Mouse (Mus musculus) cerebellum, adult 11 months (tissue): ENCODE measurements around the gene Setdb1.
A peak's percentile ranks its signal among the peaks of the same experiment; 100 is the strongest.

Experiments used
- DNase-seq: peaks from one replicate; pipeline ENCODE4 v3.0.0; 2022

Gene Setdb1

GRCm38 (mm10) chr3:95318548-95318947, 38.5 kb downstream of the Setdb1 start:
- DNase-seq = no peak

- peak; percentile 52 for DNase-seq
Observed at GRCm38 (mm10) chr3:95317414-95318080, 39.5 kb downstream of the Setdb1 start.

GRCm38 (mm10) chr3:95315844-95316550, 41.0 kb downstream of the Setdb1 start:
- no peak for DNase-seq

GRCm38 (mm10) chr3:95315094-95315843, 41.7 kb downstream of the Setdb1 start:
- peak; percentile 57 for DNase-seq

- no peak for DNase-seq
Observed at GRCm38 (mm10) chr3:95314486-95315093, 42.4 kb downstream of the Setdb1 start, which contains the start of gene Cers2. Cers2 (plus strand) TSS chr3:95314791.

- DNase-seq = no peak
Observed at GRCm38 (mm10) chr3:95314075-95314474, 42.9 kb downstream of the Setdb1 start.

- no peak for DNase-seq
Observed at GRCm38 (mm10) chr3:95313476-95313875, 43.5 kb downstream of the Setdb1 start.

GRCm38 (mm10) chr3:95312623-95313022, 44.4 kb downstream of the Setdb1 start:
- no peak for DNase-seq

GRCm38 (mm10) chr3:95310968-95311882, 45.8 kb downstream of the Setdb1 start:
- DNase-seq = peak; percentile 64

- no peak for DNase-seq
Observed at GRCm38 (mm10) chr3:95310496-95310895, 46.5 kb downstream of the Setdb1 start.

- DNase-seq = no peak
Observed at GRCm38 (mm10) chr3:95307100-95307499, 49.9 kb downstream of the Setdb1 start, which contains the start of gene Anxa9. Anxa9 (minus strand) TSS chr3:95307176.

GRCm38 (mm10) chr3:95306244-95306643, 50.8 kb downstream of the Setdb1 start:
- DNase-seq = no peak

GRCm38 (mm10) chr3:95301204-95301796, 55.7 kb downstream of the Setdb1 start:
- DNase-seq = no peak

- DNase-seq = no peak
Observed at GRCm38 (mm10) chr3:95298018-95298417, 59.0 kb downstream of the Setdb1 start.

- no peak for DNase-seq
Observed at GRCm38 (mm10) chr3:95296103-95296469, 60.9 kb downstream of the Setdb1 start.

GRCm38 (mm10) chr3:95295321-95296102, 61.5 kb downstream of the Setdb1 start:
- DNase-seq = no peak

GRCm38 (mm10) chr3:95294718-95295117, 62.3 kb downstream of the Setdb1 start:
- no peak for DNase-seq

GRCm38 (mm10) chr3:95294316-95294715, 62.7 kb downstream of the Setdb1 start:
- no peak for DNase-seq

- no peak for DNase-seq
Observed at GRCm38 (mm10) chr3:95293537-95293936, 63.5 kb downstream of the Setdb1 start.

GRCm38 (mm10) chr3:95292899-95293298, 64.1 kb downstream of the Setdb1 start:
- DNase-seq = no peak

- no peak for DNase-seq
Observed at GRCm38 (mm10) chr3:95291041-95291440, 66.0 kb downstream of the Setdb1 start.
